Mouse (Mus musculus) neural tube, embryonic 11.5 days (tissue): ENCODE data around the gene Psma1. TPM values are rescaled to one million over a fixed set of nuclear protein-coding genes. Genes with fewer than 3 reads are reported as not detected.

ENCODE experiments used
- ATAC-seq: fragments of 200-750 bp; cut with Nextera tagmentation; 2 replicates; pipeline ENCODE4 v1.8.0; 2017; ENCODE audit warnings: moderate number of reproducible peaks, mild to moderate bottlenecking, moderate TSS enrichment, moderate library complexity; ENCODE audit not compliant: insufficient read depth, low FRiP score, low TSS enrichment
- DNase-seq: peaks from one replicate; pipeline ENCODE4 v3.0.0-alpha.2; 2015; ENCODE audit warnings: low spot score
- H3K27ac ChIP-seq: fragments of 300-500 bp; sonication (generic); 2 replicates; pipeline ENCODE4 v1.5.1; 2014; ENCODE audit warnings: low read depth, mild to moderate bottlenecking, low read length
- H3K27me3 ChIP-seq: fragments of 300-500 bp; sonication (generic); 2 replicates; pipeline ENCODE4 v1.6.1; 2014; ENCODE audit warnings: mild to moderate bottlenecking, low read length, mixed read lengths; ENCODE audit not compliant: control insufficient read depth, insufficient read depth
- H3K36me3 ChIP-seq: fragments of 300-500 bp; sonication (generic); 2 replicates; pipeline ENCODE4 v1.6.1; 2014; ENCODE audit warnings: mild to moderate bottlenecking, low read length, moderate library complexity, mixed read lengths; ENCODE audit not compliant: control insufficient read depth, insufficient read depth
- H3K4me1 ChIP-seq: fragments of 300-500 bp; sonication (generic); 2 replicates; pipeline ENCODE4 v1.6.1; 2014; ENCODE audit warnings: low read length, mixed read lengths; ENCODE audit not compliant: control insufficient read depth, insufficient read depth
- H3K4me2 ChIP-seq: fragments of 300-500 bp; sonication (generic); 2 replicates; pipeline ENCODE4 v1.6.1; 2014; ENCODE audit warnings: low read depth, mild to moderate bottlenecking, moderate library complexity
- H3K4me3 ChIP-seq: fragments of 300-500 bp; sonication (generic); 2 replicates; pipeline ENCODE4 v1.5.1; 2014; ENCODE audit warnings: low read depth, low read length
- H3K9ac ChIP-seq: fragments of 300-500 bp; sonication (generic); 2 replicates; pipeline ENCODE4 v1.6.1; 2014; ENCODE audit warnings: mild to moderate bottlenecking, low read length
- H3K9me3 ChIP-seq: fragments of 300-500 bp; sonication (generic); 2 replicates; pipeline ENCODE4 v1.6.1; 2016; ENCODE audit warnings: low read length; ENCODE audit not compliant: control insufficient read depth
- WGBS: fragments of 180-500 bp; shearing (Covaris S2); extraction: QIAGEN DNeasy Blood & Tissue Kit; methylation state at CpG from one replicate; pipeline ENCODE4 v1.1.7; 2014; 5-methylcytosine and 5-hydroxymethylcytosine counted together
- polyA plus RNA-seq: library from polyadenylated mRNA; unstranded; fragments of >200 nt; fragmentation: Nextera tagmentation; extraction: Ambion mirVana; gene quantifications from 2 replicates; pipeline ENCODE4 v1.2.1, GENCODE M21; 2014

The Psma1 gene
- polyA plus RNA-seq, result 437 and 467 TPM in 2 replicates

DNA sequence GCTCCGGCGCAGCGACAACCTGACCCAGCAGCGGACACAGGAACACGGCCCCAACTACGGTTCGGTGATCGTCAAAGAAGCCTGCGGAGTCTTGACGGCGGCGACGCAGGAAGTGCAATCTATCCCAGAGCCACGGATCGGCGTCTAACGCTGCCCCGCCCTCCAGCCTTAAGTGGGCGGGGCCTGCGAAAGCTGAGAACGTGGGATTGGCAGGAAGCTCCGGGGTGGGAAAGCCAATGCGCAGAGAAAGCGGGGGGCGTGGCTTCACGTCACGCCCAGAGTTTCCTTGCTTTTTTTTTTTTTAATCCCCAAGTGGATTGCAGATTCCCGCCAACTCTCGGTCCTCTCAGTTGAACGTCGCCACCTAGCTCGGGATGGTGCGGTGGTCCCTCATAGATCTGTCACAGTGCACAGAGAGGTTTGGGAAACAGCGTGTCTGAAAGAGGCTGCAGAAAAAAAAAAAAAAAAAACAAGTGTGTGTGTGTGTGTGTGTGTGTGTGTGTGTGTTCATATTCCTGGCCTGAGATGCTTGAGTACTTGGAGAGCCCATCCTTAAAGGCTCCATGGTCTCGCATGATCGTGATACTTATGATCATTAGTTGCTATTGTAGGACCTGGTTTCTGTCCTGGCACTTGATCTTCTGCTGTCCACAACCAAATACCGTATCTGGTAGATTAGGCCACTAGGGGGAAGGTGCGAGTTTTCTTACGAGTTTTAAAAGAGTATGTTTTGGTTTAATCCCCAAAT, at the start of gene Psma1:
Psma1 (minus strand) TSS at position 114 of the 748 bp plus-strand sequence.
- peak; percentile 87 for ATAC-seq
- Histone ChIP-seq H3K4me3 (peak within 1 kb of the TSS; percentile 91), H3K9ac (peak within 1 kb of the TSS; percentile 85), H3K9me3 (no peaks in the 10 kb centered on the region), H3K4me2 (peak within 1 kb of the TSS; percentile 87), H3K27ac (no peak within 1 kb of the TSS; the same call in 1 of the 2 replicates), H3K36me3 (no peaks in the 10 kb centered on the region), H3K27me3 (no peaks in the 10 kb centered on the region), H3K4me1 (no peaks in the 10 kb centered on the region)
- DNase-seq, result peak; percentile 99
- 1% methylated on average over 39 of the region's 39 CpGs for WGBS

DNA sequence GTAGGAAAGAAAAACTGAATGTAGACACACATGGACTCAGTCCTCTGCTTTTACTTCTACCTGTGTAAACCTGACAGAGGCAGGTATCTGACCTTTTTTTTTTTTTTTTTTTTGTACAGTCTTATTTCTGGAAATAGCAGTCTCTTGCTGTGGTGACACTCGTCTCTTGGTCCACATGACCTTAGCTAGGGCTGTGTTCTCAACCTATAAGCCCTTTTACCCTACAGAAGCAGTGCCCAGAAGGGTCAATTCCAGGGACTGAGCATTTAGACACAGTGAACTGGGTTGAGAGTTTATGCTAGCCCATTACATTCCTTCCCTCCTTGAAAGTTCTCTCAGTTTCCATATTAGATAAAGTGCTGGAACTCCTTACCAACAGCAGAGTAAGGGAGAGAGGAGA, 47.6 kb upstream of the Psma1 start:
- no peak for DNase-seq

DNA sequence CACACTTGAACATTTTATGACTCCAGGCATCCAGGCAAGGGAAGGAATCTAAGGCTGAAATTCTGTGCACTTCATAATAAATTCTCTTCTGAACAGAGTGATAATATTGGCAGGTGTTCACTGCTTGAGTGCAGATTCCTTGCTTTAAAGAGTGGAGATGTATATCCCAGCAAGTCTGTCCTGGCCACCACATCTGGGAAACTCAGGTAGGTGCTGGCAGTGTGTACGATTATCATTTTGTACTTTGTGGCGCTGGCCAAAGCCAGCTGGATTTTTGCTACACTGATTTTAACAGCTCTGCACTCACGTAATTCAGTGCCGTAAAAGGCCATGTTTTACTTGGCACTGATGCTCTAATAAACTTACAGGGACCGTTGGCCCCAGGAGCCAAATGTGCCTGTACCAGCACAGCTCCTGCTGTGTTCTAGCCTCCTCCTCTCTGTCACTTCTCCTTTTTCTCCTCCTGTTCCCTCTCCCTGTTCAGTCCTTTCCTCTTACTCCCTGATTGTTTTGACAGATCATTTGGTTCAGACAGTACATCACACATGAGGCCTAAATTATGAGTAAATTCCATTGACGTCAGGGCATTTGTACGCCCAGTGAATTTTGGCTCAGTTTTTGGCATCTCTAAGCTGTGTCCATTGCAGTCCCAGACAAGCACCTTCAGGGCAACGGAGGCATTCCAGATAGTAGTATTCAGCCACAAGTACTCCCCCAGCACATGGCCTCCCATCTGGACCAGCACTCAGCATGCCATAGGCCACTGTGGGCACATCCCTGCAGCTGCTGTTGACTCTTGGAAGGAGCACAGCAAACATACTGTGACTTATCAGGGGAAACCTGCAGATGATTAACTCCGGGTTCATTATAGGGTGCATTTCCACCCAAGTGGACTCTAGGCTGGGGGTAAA, 46.9 kb upstream of the Psma1 start:
- H3K36me3 ChIP-seq, result no peaks in the 10 kb centered on the region
- 59% methylated on average over 9 of the region's 9 CpGs for WGBS
- H3K27ac ChIP-seq, result no peak overlapping the region
- H3K27me3 ChIP-seq, result no peaks in the 10 kb centered on the region
- H3K9ac ChIP-seq, result no peak overlapping the region
- no peak overlapping the region for H3K4me3 ChIP-seq
- H3K4me2 ChIP-seq, result no peak overlapping the region
- ATAC-seq, result no peak
- no peak for DNase-seq
- H3K4me1 ChIP-seq, result no peaks in the 10 kb centered on the region
- no peaks in the 10 kb centered on the region for H3K9me3 ChIP-seq

More for the DNA sequence above, 47.6 kb upstream of the Psma1 start:
- Histone ChIP-seq H3K4me3 (no peak overlapping the region), H3K9ac (no peak overlapping the region), H3K36me3 (no peaks in the 10 kb centered on the region), H3K9me3 (no peaks in the 10 kb centered on the region), H3K4me2 (no peak overlapping the region), H3K27ac (no peak overlapping the region), H3K27me3 (no peaks in the 10 kb centered on the region), H3K4me1 (no peaks in the 10 kb centered on the region)
- no peak for ATAC-seq
- WGBS, result 85% methylated on average over 1 of the region's 1 CpGs

- no peak overlapping the region for H3K4me2 ChIP-seq
- H3K9me3 ChIP-seq, result no peaks in the 10 kb centered on the region
- DNase-seq, result no peak
- H3K27ac ChIP-seq, result no peak overlapping the region
- no peak overlapping the region for H3K9ac ChIP-seq
- H3K36me3 ChIP-seq, result no peaks in the 10 kb centered on the region
- no peaks in the 10 kb centered on the region for H3K27me3 ChIP-seq
- H3K4me1 ChIP-seq, result no peaks in the 10 kb centered on the region
- no peak for ATAC-seq
- H3K4me3 ChIP-seq, result no peak overlapping the region
- 53% methylated on average over 5 of the region's 5 CpGs for WGBS
Measured at GRCm38 (mm10) chr7:114321694-114322372, 45.9 kb upstream of the Psma1 start.

DNA sequence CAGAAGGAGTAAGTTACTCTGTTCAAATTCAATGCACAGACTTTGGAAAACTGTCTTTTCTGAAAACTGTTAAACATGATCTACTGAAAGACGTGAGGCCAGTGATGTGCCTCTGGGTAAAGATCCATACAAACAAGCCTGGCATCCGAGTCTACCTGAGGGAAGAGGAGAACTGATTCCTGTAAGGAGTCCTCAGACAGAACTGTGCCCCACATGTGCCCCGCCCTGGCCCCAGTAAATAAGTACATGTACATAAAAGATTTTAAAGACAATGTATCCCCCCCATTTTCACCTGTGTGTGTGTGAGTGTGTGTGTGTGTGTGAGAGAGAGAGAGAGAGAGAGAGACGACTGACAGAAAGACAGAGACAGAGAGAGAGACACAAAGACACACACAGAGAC, 42.0 kb upstream of the Psma1 start:
- Histone ChIP-seq H3K27ac (no peak overlapping the region), H3K9ac (no peak overlapping the region), H3K27me3 (no peaks in the 10 kb centered on the region), H3K36me3 (no peaks in the 10 kb centered on the region), H3K4me2 (no peak overlapping the region), H3K9me3 (no peaks in the 10 kb centered on the region), H3K4me1 (no peaks in the 10 kb centered on the region), H3K4me3 (no peak overlapping the region)
- WGBS, result 84% methylated on average over 3 of the region's 4 CpGs
- ATAC-seq, result no peak
- no peak for DNase-seq

GRCm38 (mm10) chr7:114317389-114317792, 41.5 kb upstream of the Psma1 start:
- 78% methylated on average over 5 of the region's 5 CpGs for WGBS
- Histone ChIP-seq H3K9ac (no peak overlapping the region), H3K27ac (no peak overlapping the region), H3K4me2 (no peak overlapping the region), H3K27me3 (no peaks in the 10 kb centered on the region), H3K36me3 (no peaks in the 10 kb centered on the region), H3K4me1 (no peaks in the 10 kb centered on the region), H3K9me3 (no peaks in the 10 kb centered on the region), H3K4me3 (no peak overlapping the region)
- ATAC-seq (no peak), DNase-seq (no peak)

DNA sequence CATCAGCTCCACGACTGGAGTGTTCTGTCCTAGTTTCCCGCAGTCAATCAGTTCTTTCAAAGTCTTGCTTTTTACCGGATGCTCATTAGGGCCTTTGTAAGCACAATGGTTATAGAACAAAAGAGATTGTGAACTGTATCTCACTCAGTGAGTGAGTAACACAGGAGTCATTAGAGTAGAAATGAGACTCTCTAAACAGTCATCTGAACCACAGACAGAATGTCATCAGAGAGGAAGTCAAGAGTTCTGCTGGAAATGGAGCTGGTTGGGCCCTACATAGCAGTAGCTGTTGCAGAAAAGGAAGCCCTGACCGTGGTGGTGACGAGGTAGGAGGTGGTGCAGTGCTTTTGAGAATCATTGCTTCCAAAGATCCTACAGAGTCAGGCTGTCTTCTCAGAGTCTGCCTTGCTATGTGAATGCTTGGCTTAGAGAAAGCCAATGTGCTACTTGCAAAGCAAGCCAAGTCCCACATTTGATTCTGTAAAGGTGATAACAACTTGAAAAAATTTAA, 40.5 kb upstream of the Psma1 start:
- H3K36me3 ChIP-seq, result no peaks in the 10 kb centered on the region
- H3K9me3 ChIP-seq, result no peaks in the 10 kb centered on the region
- 52% methylated on average over 5 of the region's 5 CpGs for WGBS
- DNase-seq (no peak), ATAC-seq (no peak)
- H3K4me2 ChIP-seq, result no peak overlapping the region
- no peaks in the 10 kb centered on the region for H3K4me1 ChIP-seq
- no peaks in the 10 kb centered on the region for H3K27me3 ChIP-seq
- no peak overlapping the region for H3K4me3 ChIP-seq
- H3K9ac ChIP-seq, result no peak overlapping the region
- H3K27ac ChIP-seq, result no peak overlapping the region

GRCm38 (mm10) chr7:114311209-114311608, 35.3 kb upstream of the Psma1 start:
- H3K4me2 ChIP-seq, result no peak overlapping the region
- no peaks in the 10 kb centered on the region for H3K27me3 ChIP-seq
- H3K9me3 ChIP-seq, result no peaks in the 10 kb centered on the region
- no peak overlapping the region for H3K9ac ChIP-seq
- WGBS, result 85% methylated on average over 5 of the region's 5 CpGs
- no peak overlapping the region for H3K27ac ChIP-seq
- DNase-seq (no peak), ATAC-seq (no peak)
- H3K4me1 ChIP-seq, result no peaks in the 10 kb centered on the region
- H3K4me3 ChIP-seq, result no peak overlapping the region
- H3K36me3 ChIP-seq, result no peaks in the 10 kb centered on the region
